Mouse (Mus musculus): ENCODE results near the gene Hist1h3d.
A peak's percentile ranks its signal among the peaks of the same experiment; 100 is the strongest.

Gene Hist1h3d

GRCm38 (mm10) chr13:23622175-23622671 is 46.7 kb downstream of the Hist1h3d start, which contains the start of gene Hist1h1e:
Hist1h1e (minus strand) TSS chr13:23622558.
- DNase-seq = peak; percentile 89

- no peak for DNase-seq
Observed at GRCm38 (mm10) chr13:23622861-23623450, 47.4 kb downstream of the Hist1h3d start.
